Mouse (Mus musculus) testis, adult 2 months (tissue): ENCODE data around the gene Rpl3. TPM values are rescaled to one million over a fixed set of nuclear protein-coding genes. Genes with fewer than 3 reads are reported as not detected.

Experiments used
- H3K27ac ChIP-seq: fragments of 200-500 bp; 2 replicates; pipeline ENCODE4 v1.5.1; 2012; ENCODE audit warnings: low read depth, low read length; ENCODE audit not compliant: control insufficient read depth, insufficient read depth
- H3K27me3 ChIP-seq: fragments of 200-500 bp; 2 replicates; pipeline ENCODE4 v1.6.1; 2012; ENCODE audit warnings: mild to moderate bottlenecking, low read length, moderate library complexity; ENCODE audit not compliant: control insufficient read depth, insufficient read depth
- H3K36me3 ChIP-seq: fragments of 200-500 bp; 2 replicates; pipeline ENCODE4 v1.6.1; 2012; ENCODE audit warnings: mild to moderate bottlenecking, low read length; ENCODE audit not compliant: control insufficient read depth, insufficient read depth
- H3K4me1 ChIP-seq: fragments of 200-500 bp; 2 replicates; pipeline ENCODE4 v1.6.1; 2012; ENCODE audit warnings: low read length; ENCODE audit not compliant: control insufficient read depth, insufficient read depth
- H3K4me3 ChIP-seq: fragments of 200-500 bp; 2 replicates; pipeline ENCODE4 v1.5.1; 2012; ENCODE audit warnings: low read depth, mild to moderate bottlenecking, low read length, moderate library complexity, mixed read lengths; ENCODE audit not compliant: control insufficient read depth
- CTCF ChIP-seq: fragments of 200-500 bp; IDR thresholded peaks from 2 replicates; pipeline ENCODE4 v1.5.1; 2012; ENCODE audit warnings: low read depth, mild to moderate bottlenecking, inconsistent platforms, low read length, moderate library complexity; ENCODE audit not compliant: control insufficient read depth, insufficient read depth, insufficient replicate concordance
- POLR2A ChIP-seq: fragments of 200-500 bp; IDR thresholded peaks from 2 replicates; pipeline ENCODE4 v1.6.1; 2012; ENCODE audit warnings: low read depth, mild to moderate bottlenecking, inconsistent platforms, low read length, moderate library complexity; ENCODE audit not compliant: control insufficient read depth
- polyA plus RNA-seq: library from polyadenylated mRNA; depleted of rRNA; stranded (reverse); fragments of >200 nt; gene quantifications from 2 replicates; pipeline ENCODE4 v1.2.3, GENCODE M21; 2012

Gene Rpl3
- polyA plus RNA-seq, 1 experiment: 122 TPM

DNA sequence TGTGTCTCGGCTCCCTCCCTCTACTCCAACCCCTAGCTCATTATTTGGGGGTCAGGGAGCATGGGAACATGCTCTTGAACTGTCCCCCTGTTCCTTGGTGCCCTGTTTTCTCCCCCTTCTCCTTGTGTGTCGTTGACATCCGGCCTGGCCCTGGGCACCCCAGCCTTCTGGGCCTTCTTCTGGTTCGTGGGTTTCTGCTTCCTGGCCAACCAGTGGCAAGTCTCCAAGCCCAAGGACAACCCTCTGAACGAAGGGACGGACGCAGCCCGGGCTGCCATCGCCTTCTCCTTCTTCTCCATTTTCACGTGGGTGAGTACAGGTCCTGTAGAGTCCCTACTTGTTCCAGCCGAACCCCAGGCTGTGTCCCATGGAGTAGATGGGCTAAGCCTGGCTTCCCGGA lies 19.8 kb upstream of the Rpl3 start:
- Histone ChIP-seq H3K4me1 (peaks cover 17% of the 10 kb centered on the region), H3K27ac (no peak overlapping the region), H3K36me3 (no peaks in the 10 kb centered on the region), H3K27me3 (no peaks in the 10 kb centered on the region), H3K4me3 (no peak overlapping the region)
- TF ChIP-seq CTCF (no peak), POLR2A (no peak)

DNA sequence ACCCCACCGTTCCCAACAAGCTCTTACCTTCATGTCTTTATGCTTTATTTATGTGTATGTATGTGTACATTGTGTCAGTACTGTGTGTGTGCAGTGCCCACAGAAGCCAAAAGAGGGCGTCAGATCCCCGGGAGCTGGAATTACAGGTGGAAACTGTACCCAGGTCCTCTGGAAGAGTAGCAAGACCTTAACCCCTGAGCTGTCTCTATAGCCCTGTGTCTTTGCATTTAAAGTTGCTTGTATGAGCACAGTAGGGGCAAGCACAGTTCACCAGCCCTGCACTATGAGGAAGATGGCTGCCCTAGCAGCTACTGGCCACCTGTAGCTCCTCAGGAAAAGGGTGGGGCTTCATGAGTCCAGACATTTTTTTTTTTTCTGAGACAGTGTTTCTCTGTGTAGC lies 15.9 kb upstream of the Rpl3 start:
- no peak for TF ChIP-seq CTCF
- TF ChIP-seq POLR2A: no peak
- no peaks in the 10 kb centered on the region for H3K27me3 ChIP-seq
- no peak overlapping the region for H3K27ac ChIP-seq

DNA sequence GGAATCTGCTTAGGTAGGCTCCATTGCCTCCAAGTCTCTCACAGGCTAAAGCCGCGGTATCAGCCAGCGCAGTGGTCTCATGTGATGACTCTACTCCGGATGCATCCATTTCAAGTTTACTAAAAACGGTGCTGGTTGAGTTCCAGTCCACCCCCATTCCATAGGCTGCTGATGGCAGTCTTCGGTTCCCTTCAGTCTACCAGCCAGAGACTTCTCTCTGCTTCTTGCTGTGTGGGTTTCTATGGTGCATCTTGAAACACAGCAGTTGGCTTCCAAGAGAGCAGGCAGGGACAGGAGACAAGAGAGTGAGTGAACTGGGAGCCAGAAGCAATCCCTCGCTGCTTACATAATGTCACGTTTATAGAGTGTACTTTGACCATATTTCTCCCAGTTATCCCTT lies 15.5 kb upstream of the Rpl3 start:
- H3K36me3 ChIP-seq: no peaks in the 10 kb centered on the region
- no peak overlapping the region for H3K4me3 ChIP-seq
- H3K4me1 ChIP-seq: no peaks in the 10 kb centered on the region; the same call in 1 of the 2 replicates
- TF ChIP-seq POLR2A (no peak), CTCF (no peak)
- no peaks in the 10 kb centered on the region for H3K27me3 ChIP-seq
- no peak overlapping the region for H3K27ac ChIP-seq

More for the DNA sequence above, 15.9 kb upstream of the Rpl3 start:
- Histone ChIP-seq H3K36me3 (no peaks in the 10 kb centered on the region), H3K4me1 (no peaks in the 10 kb centered on the region; the same call in 1 of the 2 replicates), H3K4me3 (no peak overlapping the region)

DNA sequence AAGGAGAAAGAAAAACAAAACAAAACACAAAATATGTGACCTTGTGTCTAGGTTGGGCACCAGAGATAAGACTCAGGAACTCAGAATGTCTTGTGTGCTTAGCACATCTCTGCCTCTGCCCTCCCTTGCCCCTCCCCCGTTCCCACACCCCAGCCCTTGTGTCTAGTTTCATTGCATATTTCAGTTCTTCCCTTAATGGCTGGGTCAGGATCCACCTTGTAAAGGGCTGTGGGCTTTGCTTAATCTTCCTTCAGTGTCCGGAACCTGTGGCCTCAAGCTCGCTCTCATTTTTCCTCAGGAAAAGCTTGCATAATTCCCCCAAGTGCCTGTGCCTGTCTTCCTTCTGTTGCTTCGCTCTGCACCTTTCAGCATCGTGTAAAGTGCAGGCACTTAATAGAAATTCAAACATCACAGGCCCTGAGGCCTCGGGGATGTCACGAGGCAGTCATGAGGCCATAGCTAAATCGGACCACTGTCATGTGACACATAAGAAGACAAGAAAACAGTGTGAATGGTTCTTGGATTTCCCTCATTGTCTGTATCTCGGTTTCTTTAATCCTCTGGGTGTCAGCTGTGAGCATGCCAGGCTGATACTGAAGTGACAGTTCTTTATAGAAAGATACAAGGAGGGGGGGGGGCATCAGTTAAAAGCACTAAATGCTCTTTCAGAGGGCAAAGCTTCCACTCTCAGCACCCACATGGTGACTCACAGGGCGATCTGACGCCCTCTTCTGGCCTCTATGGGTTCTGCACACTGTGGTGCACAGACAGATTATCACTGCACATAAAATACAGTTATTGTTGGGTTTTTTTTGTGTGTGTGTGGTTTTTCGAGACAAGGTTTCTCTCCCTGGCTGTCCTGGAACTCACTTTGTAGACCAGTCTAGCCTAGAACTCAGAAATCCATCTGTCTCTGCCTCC lies 14.1 kb upstream of the Rpl3 start:
- no peaks in the 10 kb centered on the region for H3K36me3 ChIP-seq
- no peak overlapping the region for H3K4me3 ChIP-seq
- no peaks in the 10 kb centered on the region for H3K27me3 ChIP-seq
- peaks cover under 1% of the 10 kb centered on the region for H3K4me1 ChIP-seq
- TF ChIP-seq CTCF: peak; percentile 25; the same call in 1 of the 2 replicates
- TF ChIP-seq POLR2A: no peak
- no peak overlapping the region for H3K27ac ChIP-seq

DNA sequence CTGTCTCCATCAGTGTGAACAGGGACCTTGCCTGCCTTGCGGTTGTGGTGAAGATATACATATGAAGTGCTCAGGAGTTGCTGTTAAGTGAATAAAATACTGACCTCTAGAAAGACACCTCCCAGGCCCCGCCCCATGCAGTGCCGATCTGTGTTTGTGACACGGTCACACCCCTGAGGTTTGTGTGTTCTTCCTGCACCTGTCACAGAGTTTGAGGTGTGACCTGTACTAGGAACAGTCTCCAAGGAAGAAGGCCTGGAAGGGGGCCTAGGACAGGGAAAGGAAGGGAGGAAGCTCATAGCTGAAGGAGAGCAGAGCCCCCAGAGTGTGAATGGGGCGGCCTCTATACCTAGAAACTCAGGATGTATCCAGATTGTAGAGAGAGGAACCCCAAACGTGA lies 10.8 kb upstream of the Rpl3 start:
- Histone ChIP-seq H3K4me1 (peaks cover 5% of the 10 kb centered on the region), H3K4me3 (no peak overlapping the region), H3K27ac (no peak overlapping the region), H3K27me3 (no peaks in the 10 kb centered on the region), H3K36me3 (no peaks in the 10 kb centered on the region)
- TF ChIP-seq POLR2A (no peak), CTCF (no peak)

DNA sequence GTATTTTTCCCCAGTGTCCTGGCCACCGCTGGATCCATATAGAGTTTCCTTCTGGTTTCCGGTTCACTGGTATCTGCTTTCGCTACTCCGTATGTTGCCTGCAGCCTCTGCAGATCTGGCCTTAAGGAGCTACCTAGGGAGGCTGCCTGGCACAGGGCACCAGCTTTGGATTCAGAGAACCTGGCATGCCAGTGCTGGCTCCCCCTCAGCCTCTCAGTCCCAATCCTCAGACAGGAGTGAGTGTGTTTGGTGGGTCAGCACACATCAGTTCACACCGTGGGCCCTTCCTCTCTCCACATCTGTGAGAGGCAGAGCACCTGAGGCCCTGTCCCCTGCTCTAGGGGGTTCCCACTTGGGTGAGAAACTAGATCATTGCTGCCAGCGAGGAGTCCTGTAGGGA lies 9.8 kb upstream of the Rpl3 start:
- H3K27ac ChIP-seq: no peak overlapping the region
- H3K4me1 ChIP-seq: peaks cover 5% of the 10 kb centered on the region
- H3K27me3 ChIP-seq: no peaks in the 10 kb centered on the region
- TF ChIP-seq POLR2A: no peak
- H3K4me3 ChIP-seq: no peak overlapping the region
- H3K36me3 ChIP-seq: no peaks in the 10 kb centered on the region

DNA sequence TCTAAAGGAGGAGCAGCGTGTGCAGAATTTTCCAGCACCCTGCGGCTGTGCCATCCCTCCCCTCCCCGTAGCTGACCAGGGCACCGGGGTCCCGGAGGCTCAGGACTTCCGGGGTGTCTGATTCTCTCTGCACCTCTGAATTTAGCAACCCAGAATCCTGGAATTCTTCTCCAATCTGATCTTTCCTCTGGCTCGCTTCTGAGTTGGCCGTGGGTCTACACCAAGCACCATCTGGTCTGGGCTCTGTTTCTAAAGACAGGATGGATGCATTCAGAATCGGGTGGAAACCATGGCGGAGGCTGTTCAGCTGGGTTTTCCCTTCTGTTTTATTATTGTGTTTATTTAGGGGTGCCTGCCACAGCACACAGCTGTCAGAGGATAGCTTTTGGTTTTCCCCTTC lies 9.2 kb upstream of the Rpl3 start:
- Histone ChIP-seq H3K27ac (no peak overlapping the region), H3K27me3 (no peaks in the 10 kb centered on the region), H3K36me3 (no peaks in the 10 kb centered on the region), H3K4me3 (no peak overlapping the region), H3K4me1 (peaks cover 5% of the 10 kb centered on the region)
- TF ChIP-seq POLR2A (no peak), CTCF (no peak)

DNA sequence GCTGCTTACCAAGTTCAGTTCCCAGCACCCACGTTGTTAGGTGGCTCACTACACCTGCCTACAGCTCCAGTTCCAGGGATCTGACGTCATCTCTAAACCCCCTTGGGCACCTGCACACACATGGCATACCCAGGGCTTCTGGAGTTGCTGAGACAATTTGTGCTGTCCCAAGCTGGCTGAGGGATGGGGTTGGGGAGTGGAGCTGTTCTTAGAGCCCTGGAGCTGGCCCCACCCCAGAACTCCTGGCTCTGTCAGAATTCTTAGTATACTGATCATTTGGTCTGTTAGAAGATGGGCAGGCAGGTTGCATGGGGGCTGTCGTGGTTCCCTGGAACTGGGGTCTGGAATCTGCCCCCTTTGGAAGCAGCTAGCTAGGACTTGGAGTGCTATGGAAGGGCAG lies 8.5 kb upstream of the Rpl3 start:
- H3K4me3 ChIP-seq: no peak overlapping the region
- no peak overlapping the region for H3K27ac ChIP-seq
- TF ChIP-seq CTCF (no peak), POLR2A (no peak)
- no peaks in the 10 kb centered on the region for H3K27me3 ChIP-seq
- no peaks in the 10 kb centered on the region for H3K36me3 ChIP-seq
- H3K4me1 ChIP-seq: peaks cover 5% of the 10 kb centered on the region
